Mouse (Mus musculus) MN1 (cell line): Measurements from ENCODE around the gene Asic4.
A peak's percentile ranks its signal among the peaks of the same experiment; 100 is the strongest.

Source experiments
- DNase-seq: peaks from one replicate; pipeline ENCODE4 v3.0.0-alpha.2; 2016; ENCODE audit warnings: low spot score

Gene Asic4

GRCm38 (mm10) chr1:75443247-75444024 is 6.8 kb upstream of the Asic4 start:
- no peak for DNase-seq

- DNase-seq: peak; percentile 58
Observed at GRCm38 (mm10) chr1:75444208-75444607, 6.0 kb upstream of the Asic4 start.

GRCm38 (mm10) chr1:75445141-75445701 is 5.0 kb upstream of the Asic4 start:
- peak; percentile 47 for DNase-seq

- DNase-seq: peak; percentile 88
Observed at GRCm38 (mm10) chr1:75445751-75446611, 4.3 kb upstream of the Asic4 start.

GRCm38 (mm10) chr1:75446656-75447055 is 3.6 kb upstream of the Asic4 start:
- DNase-seq: peak; percentile 54

- DNase-seq: peak; percentile 80
Observed at GRCm38 (mm10) chr1:75447265-75448051, 2.8 kb upstream of the Asic4 start.

- DNase-seq: no peak
Observed at GRCm38 (mm10) chr1:75448052-75448431, 2.2 kb upstream of the Asic4 start.

- DNase-seq: peak; percentile 53
Observed at GRCm38 (mm10) chr1:75448937-75449336, 1.3 kb upstream of the Asic4 start.

GRCm38 (mm10) chr1:75449377-75450135 is 680 bp upstream of the Asic4 start:
- DNase-seq: peak; percentile 61

GRCm38 (mm10) chr1:75451900-75452299 is 1.7 kb downstream of the Asic4 start:
- no peak for DNase-seq

- DNase-seq: peak; percentile 31
Observed at GRCm38 (mm10) chr1:75455433-75455832, 5.2 kb downstream of the Asic4 start.

GRCm38 (mm10) chr1:75455948-75456347 is 5.7 kb downstream of the Asic4 start:
- peak; percentile 40 for DNase-seq

GRCm38 (mm10) chr1:75456746-75457564 is 6.7 kb downstream of the Asic4 start:
- peak; percentile 44 for DNase-seq

- DNase-seq: peak; percentile 62
Observed at GRCm38 (mm10) chr1:75457710-75458024, 7.4 kb downstream of the Asic4 start.

GRCm38 (mm10) chr1:75458025-75458788 is 8.0 kb downstream of the Asic4 start:
- DNase-seq: peak; percentile 80

GRCm38 (mm10) chr1:75458789-75459684 is 8.8 kb downstream of the Asic4 start:
- peak; percentile 61 for DNase-seq

- no peak for DNase-seq
Observed at GRCm38 (mm10) chr1:75460297-75460696, 10.1 kb downstream of the Asic4 start.

- DNase-seq: no peak
Observed at GRCm38 (mm10) chr1:75462636-75463035, 12.4 kb downstream of the Asic4 start.
